Mouse (Mus musculus) heart, embryonic 12.5 days (tissue): ENCODE results near the gene Ppp1cc. TPM values are rescaled to one million over a fixed set of nuclear protein-coding genes. Genes with fewer than 3 reads are reported as not detected.

Experiments
- ATAC-seq: fragments of 200-750 bp; cut with Nextera tagmentation; 2 replicates; pipeline ENCODE4 v1.8.0; 2017; ENCODE audit warnings: moderate TSS enrichment, moderate library complexity; ENCODE audit not compliant: insufficient number of reproducible peaks, low FRiP score
- H3K27ac ChIP-seq: fragments of 300-500 bp; sonication (generic); 2 replicates; pipeline ENCODE4 v1.5.1; 2016; ENCODE audit warnings: mild to moderate bottlenecking, moderate library complexity; ENCODE audit not compliant: poor library complexity, severe bottlenecking
- H3K27me3 ChIP-seq: fragments of 300-500 bp; sonication (generic); replicated peaks from 2 replicates; pipeline ENCODE4 v1.6.1; 2016; ENCODE audit warnings: mild to moderate bottlenecking, moderate library complexity
- H3K36me3 ChIP-seq: fragments of 300-500 bp; sonication (generic); 2 replicates; pipeline ENCODE4 v1.6.1; 2016; ENCODE audit warnings: mild to moderate bottlenecking, moderate library complexity
- H3K4me1 ChIP-seq: fragments of 300-500 bp; sonication (generic); replicated peaks from 2 replicates; pipeline ENCODE4 v1.6.1; 2016; ENCODE audit warnings: mild to moderate bottlenecking
- H3K4me2 ChIP-seq: fragments of 300-500 bp; sonication (generic); 2 replicates; pipeline ENCODE4 v1.6.1; 2016; ENCODE audit warnings: mild to moderate bottlenecking, moderate library complexity
- H3K4me3 ChIP-seq: fragments of 300-500 bp; sonication (generic); 2 replicates; pipeline ENCODE4 v1.5.1; 2016; ENCODE audit warnings: mild to moderate bottlenecking
- H3K9ac ChIP-seq: fragments of 300-500 bp; sonication (generic); 2 replicates; pipeline ENCODE4 v1.6.1; 2016; ENCODE audit warnings: mild to moderate bottlenecking, moderate library complexity
- H3K9me3 ChIP-seq: fragments of 300-500 bp; sonication (generic); replicated peaks from 2 replicates; pipeline ENCODE4 v1.6.1; 2016; ENCODE audit warnings: mild to moderate bottlenecking, moderate library complexity
- WGBS: fragments of 180-500 bp; shearing (Covaris S2); methylation state at CpG from one replicate; pipeline ENCODE4 v1.1.7; 2016; 5-methylcytosine and 5-hydroxymethylcytosine counted together
- polyA plus RNA-seq: library from polyadenylated mRNA; unstranded; fragments of >200 nt; fragmentation: Nextera tagmentation; extraction: Ambion mirVana; gene quantifications from 2 replicates; pipeline ENCODE4 v1.2.1, GENCODE M21; 2016

Ppp1cc gene
- polyA plus RNA-seq, 1 experiment from 2014 or later = 222 TPM

DNA sequence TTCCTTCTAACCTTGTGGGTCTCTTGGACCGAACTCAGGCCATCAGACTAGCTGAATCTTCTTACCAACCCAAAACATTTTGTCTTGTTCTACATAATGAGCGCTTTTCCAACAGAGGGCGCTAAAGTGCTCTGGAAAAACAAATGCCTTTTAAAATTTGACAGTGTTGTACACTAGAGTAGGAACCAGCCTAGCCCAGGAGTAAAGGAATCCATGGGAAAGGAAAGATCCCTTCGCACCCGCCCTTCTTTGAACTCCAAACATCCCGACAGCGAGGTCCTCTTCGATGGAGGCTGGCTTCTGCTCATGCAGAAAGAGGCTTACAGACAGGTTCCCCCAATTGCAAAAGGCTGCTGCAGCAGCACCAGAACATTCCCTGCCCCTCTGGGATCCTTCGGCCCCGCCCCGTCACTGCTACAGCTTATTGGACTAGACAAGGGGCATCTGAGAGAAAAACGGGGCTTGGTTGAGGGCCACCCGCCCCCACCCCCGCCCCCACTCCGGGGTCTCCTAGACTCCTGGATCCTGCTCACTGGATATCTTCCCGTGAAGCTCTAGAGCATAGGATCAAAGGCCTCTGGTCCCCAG, 28.9 kb upstream of the Ppp1cc start:
- H3K4me2 ChIP-seq = peak overlapping the region; percentile 30; the same call in 1 of the 2 replicates
- H3K4me1 ChIP-seq = peaks cover 19% of the 10 kb centered on the region
- 0 out of 2 replicates have a peak overlapping the region, but pooled peaks have one; percentile 20 for H3K9ac ChIP-seq
- 0 out of 2 replicates have a peak, but pooled peaks cover 5% of the 10 kb centered on the region for H3K27me3 ChIP-seq
- WGBS = 25% methylated on average over 16 of the region's 16 CpGs
- H3K27ac ChIP-seq = no peak overlapping the region
- H3K36me3 ChIP-seq = no peaks in the 10 kb centered on the region
- ATAC-seq = no peak
- H3K4me3 ChIP-seq = no peak overlapping the region
- H3K9me3 ChIP-seq = no peaks in the 10 kb centered on the region; the same call in 1 of the 2 replicates

DNA sequence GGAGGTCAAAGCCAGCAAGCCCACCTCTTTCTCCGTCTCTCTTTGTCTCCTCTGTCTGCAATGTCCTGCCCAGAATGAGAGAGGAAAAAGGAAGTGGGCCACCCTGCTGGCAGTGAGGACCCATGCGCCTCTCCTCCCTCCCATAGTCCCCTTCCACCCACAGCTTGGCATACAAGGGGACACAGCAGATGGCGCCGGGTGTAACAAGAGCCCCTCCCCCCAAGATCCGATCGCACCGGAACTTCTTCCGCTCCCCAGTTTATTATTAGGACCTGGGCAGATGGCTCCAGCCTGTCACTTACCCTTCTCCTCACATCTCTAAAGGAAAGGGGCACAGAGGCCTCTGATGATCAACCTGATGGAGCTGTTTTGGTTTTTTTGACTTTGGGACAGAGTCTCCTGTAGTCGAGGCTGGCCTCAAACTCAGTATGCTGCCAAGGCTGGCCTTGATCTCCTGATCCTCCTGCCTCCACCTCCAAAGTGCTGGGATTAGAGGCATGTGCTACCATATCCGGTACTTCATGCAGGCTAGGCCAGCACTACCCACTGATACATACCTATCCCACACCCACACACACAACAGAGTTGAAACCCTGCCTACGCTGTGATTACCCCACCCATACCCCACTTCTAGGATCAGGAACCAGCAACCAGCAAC, 27.6 kb upstream of the Ppp1cc start:
- Histone ChIP-seq H3K4me1 (peaks cover 25% of the 10 kb centered on the region), H3K27me3 (0 out of 2 replicates have a peak, but pooled peaks cover 5% of the 10 kb centered on the region), H3K9me3 (no peaks in the 10 kb centered on the region; the same call in 1 of the 2 replicates), H3K9ac (no peak overlapping the region), H3K4me2 (no peak overlapping the region), H3K4me3 (no peak overlapping the region), H3K27ac (no peak overlapping the region), H3K36me3 (no peaks in the 10 kb centered on the region)
- no peak for ATAC-seq
- WGBS = 79% methylated on average over 11 of the region's 11 CpGs

DNA sequence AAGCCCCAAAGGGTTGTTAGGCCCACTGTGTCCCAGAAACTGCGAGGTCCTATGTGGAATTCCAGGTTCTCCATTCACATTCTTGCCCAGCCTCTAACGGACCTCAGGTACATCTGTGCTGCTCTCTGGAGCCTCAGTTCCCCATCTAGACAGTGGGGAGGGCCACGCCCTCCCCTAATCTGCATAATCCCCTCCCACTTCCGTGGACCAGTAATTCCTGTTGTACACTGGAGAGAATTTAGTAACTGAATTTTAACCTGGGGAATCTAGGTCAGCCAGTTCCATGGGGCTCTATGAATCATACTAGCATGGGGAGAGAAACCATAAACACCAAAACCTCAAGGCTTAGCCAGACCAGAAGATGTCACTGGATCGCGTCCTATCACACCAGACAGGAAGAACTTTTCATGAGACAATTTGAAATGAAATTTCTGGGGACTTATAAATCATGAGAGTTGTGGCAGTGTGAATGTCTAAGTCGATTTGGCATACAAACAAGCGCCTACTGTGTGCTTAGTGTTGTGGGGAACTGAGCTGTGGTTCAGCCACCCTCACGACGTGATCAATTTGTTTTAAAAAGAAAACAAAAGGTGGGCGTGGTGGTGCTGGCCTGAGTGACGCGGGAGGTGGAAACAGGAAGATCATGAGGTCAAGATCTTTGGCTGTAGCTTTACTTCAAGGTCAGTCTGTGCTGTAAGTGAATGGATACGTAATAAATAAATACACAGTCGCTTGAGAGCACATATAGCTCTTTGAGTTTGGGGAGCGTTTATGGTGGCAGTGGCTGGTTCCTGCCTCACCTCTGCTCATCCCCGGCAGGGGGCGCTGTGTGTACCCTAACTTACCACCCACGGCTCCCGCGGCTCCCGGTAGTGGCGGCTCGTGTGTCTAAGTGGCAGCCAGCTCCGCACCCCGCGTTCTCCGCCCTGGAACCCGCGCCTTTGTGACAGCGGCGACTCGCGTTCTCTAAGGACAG, 26.7 kb upstream of the Ppp1cc start:
- Histone ChIP-seq H3K4me3 (peak overlapping the region; percentile 44), H3K4me2 (peak overlapping the region; percentile 85), H3K9ac (peak overlapping the region; percentile 50), H3K9me3 (no peaks in the 10 kb centered on the region; the same call in 1 of the 2 replicates), H3K27ac (no peak overlapping the region), H3K4me1 (peaks cover 34% of the 10 kb centered on the region), H3K36me3 (no peaks in the 10 kb centered on the region), H3K27me3 (0 out of 2 replicates have a peak, but pooled peaks cover 5% of the 10 kb centered on the region)
- 8% methylated on average over 34 of the region's 34 CpGs for WGBS
- ATAC-seq = peak; percentile 57; the same call in 1 of the 2 replicates

DNA sequence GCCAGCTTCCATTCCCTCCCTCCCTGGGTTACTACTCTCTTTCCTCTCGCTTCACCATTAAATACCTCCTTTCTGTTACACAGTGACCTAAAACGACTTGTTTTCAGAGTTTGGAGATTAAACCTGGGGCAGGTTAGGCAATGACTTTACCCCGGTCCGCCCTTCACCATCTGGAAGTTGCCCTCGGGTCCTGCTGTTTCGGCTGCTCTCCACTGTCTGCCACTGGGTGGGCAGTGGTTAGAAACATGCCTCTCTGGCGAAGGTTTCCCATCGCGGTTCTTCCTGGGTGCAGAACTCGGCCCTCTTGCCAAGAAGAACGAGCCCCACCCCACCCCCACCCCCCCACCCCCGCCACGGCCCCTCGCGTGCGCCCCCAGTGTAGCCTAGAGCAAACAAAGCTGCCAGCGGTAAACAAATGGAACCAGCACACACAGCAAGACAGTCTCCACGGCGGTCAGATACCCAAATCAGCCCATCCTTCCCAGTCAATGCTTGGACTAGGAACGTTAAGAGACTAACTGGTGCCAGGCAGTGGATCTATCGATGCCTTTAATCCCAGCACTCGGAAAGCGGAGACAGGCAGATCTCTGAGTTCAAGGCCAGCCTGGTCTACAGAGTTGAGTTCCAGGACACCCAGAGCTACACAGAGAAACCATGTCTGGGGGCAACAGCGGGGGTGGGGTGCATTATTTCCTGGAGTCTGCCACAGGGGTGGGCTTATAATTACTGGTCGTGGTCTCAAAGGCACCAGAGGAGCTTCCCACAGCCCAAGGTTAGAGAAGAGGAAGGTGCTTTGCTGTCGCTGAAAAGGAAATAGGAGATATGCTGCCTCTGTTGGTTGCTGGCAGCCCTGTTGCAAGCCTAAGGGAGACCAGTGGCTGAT, 25.7 kb upstream of the Ppp1cc start:
- H3K9me3 ChIP-seq = no peaks in the 10 kb centered on the region
- no peak for ATAC-seq
- H3K27ac ChIP-seq = no peak overlapping the region
- no peaks in the 10 kb centered on the region for H3K36me3 ChIP-seq
- H3K4me2 ChIP-seq = peak overlapping the region; percentile 85
- WGBS = 20% methylated on average over 26 of the region's 26 CpGs
- H3K4me3 ChIP-seq = peak overlapping the region; percentile 44
- H3K27me3 ChIP-seq = 0 out of 2 replicates have a peak, but pooled peaks cover 5% of the 10 kb centered on the region
- H3K4me1 ChIP-seq = peaks cover 44% of the 10 kb centered on the region
- peak overlapping the region; percentile 50 for H3K9ac ChIP-seq

DNA sequence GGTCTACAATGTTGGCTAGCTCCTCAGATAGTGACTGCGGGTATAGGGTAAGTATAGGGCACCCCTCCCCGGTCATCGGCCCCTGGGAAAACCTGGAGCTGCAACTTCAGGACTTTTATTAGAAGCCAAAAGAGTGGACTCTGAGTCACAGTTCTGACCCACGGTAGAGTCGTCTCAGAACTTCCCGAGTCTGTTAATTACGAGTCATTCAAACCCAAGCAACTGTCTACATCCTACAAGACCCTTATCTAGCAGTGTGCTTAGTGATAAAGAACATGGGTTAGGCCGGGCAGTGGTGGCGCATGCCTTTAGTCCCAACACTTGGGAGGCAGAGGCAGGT, 25.1 kb upstream of the Ppp1cc start:
- H3K9ac ChIP-seq = no peak overlapping the region
- H3K27ac ChIP-seq = no peak overlapping the region
- no peaks in the 10 kb centered on the region for H3K9me3 ChIP-seq
- no peak overlapping the region for H3K4me2 ChIP-seq
- ATAC-seq = no peak
- 71% methylated on average over 9 of the region's 9 CpGs for WGBS
- no peaks in the 10 kb centered on the region for H3K36me3 ChIP-seq
- peaks cover 47% of the 10 kb centered on the region for H3K4me1 ChIP-seq
- H3K4me3 ChIP-seq = no peak overlapping the region
- H3K27me3 ChIP-seq = 0 out of 2 replicates have a peak, but pooled peaks cover 5% of the 10 kb centered on the region

DNA sequence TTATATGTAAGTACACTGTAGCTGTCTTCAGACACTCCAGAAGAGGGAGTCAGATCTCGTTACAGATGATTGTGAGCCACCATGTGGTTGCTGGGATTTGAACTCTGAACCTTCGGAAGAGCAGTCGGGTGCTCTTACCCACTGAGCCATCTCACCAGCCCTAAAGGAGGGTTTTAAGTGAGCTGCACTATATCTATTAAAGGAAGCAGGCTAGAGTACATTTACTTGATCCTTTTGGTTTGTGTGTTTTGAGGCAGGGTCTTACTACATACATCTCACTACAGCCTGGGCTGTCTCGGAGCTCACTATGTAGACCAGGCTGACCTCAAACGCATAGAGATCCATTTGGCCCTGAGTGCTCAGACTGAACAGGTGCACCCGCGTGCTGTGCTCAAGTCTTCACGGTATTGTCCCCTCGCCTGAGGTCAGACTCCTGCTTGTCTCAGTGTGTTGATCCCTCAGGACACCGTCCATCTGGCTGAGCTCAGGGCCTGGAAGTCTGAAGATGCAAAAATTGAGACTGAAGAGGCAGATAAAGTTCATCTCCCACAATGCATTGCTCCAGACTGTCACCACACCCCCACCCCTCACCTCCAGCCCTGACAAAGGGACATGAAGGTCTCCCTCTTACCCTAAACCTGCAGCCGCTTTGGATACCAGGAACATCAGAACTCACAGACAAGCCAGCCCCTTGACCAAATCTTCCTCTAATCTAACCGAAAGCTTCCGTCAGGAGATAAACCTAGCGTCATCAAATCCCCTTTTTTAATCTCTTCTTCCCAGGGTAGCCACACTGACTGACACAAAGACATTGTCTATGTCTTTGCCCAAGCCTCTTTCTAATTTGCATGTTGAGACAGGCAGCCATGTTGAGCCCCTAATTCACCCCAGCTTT, 23.4 kb upstream of the Ppp1cc start:
- H3K9me3 ChIP-seq = no peaks in the 10 kb centered on the region
- ATAC-seq = no peak
- no peak overlapping the region for H3K9ac ChIP-seq
- WGBS = 85% methylated on average over 14 of the region's 14 CpGs
- peaks cover 44% of the 10 kb centered on the region for H3K4me1 ChIP-seq
- H3K27me3 ChIP-seq = 0 out of 2 replicates have a peak, but pooled peaks cover 4% of the 10 kb centered on the region
- no peak overlapping the region for H3K4me2 ChIP-seq
- H3K27ac ChIP-seq = no peak overlapping the region
- no peak overlapping the region for H3K4me3 ChIP-seq
- no peaks in the 10 kb centered on the region for H3K36me3 ChIP-seq

DNA sequence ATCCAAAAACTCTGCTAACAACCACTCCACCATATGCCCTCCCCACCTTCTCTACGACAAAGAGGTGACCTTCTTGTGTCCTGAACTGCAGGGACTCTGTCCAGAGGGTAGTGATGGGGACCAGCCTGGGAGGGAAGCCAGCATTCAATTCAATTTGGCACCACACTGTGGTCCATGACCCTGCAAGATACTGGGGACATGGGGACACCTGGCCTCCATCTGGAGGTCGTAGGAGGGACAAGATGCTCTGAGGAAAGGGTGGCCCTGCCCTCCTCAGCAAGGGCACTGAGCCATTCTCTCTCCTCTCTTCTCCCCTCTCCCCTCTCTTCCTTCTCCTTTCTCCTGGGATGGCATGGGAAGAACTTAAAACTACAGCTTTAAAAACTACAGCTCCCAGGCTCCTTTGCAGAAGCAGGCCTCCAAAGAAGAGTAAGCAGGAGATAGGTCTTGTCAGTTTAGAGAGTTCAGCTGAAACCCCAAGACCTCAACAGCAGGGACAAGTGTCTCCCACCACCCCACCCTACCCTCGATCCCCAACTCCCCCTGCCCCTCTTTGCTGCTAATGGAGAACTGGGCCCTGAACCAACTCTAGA, 22.7 kb upstream of the Ppp1cc start:
- Histone ChIP-seq H3K9me3 (no peaks in the 10 kb centered on the region), H3K27ac (no peak overlapping the region), H3K4me2 (no peak overlapping the region), H3K27me3 (no peaks in the 10 kb centered on the region), H3K4me1 (peaks cover 44% of the 10 kb centered on the region), H3K4me3 (no peak overlapping the region), H3K36me3 (no peaks in the 10 kb centered on the region), H3K9ac (no peak overlapping the region)
- 72% methylated on average over 3 of the region's 3 CpGs for WGBS
- no peak for ATAC-seq

DNA sequence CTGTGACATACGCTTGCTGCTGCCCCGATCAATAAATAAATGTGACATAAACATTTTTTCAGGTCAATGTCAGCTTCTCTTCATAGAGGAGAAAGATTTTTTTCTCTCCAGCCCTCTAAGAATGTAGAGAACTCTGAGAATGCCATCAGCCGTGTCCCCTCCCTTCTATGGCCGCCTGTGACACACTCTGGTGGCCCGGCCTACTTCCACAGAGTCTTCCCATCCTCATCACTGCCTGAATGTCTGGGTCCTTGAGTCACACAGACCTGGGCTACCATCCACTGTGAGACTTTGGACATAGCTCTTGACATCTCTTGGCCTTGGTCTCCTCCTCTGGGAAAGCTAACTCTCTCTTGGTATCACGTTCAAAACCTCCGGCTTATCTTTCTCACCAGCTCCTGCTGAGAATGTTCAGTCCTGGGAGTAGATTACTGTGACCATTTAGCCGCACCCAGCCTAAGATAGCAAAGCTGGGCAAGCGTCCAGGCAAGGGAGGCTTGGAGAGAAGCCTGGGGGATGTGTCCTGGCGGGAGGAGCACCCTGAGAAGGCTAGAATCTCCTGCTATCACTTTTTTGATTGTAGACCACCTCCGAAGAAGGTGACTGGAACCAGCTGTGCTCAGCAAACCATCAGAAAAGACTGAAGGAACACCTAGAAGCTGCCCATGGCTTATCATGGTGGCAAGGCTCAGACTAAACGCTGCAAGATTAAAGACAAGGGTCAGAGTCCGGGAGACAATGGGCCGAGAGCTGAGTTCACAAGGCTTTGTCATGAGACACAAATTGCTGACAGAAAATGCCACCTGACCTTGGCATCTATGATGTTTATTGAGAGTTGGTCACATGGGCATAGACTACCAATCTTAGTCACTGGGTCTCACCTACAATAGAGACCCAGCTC, 21.3 kb upstream of the Ppp1cc start:
- Histone ChIP-seq H3K4me1 (peaks cover 37% of the 10 kb centered on the region), H3K9ac (no peak overlapping the region), H3K27ac (peak overlapping the region; percentile 80), H3K4me2 (peak overlapping the region; percentile 5; the same call in 1 of the 2 replicates), H3K27me3 (no peaks in the 10 kb centered on the region), H3K9me3 (no peaks in the 10 kb centered on the region), H3K36me3 (no peaks in the 10 kb centered on the region), H3K4me3 (no peak overlapping the region)
- peak; percentile 72 for ATAC-seq
- WGBS = 26% methylated on average over 14 of the region's 14 CpGs

DNA sequence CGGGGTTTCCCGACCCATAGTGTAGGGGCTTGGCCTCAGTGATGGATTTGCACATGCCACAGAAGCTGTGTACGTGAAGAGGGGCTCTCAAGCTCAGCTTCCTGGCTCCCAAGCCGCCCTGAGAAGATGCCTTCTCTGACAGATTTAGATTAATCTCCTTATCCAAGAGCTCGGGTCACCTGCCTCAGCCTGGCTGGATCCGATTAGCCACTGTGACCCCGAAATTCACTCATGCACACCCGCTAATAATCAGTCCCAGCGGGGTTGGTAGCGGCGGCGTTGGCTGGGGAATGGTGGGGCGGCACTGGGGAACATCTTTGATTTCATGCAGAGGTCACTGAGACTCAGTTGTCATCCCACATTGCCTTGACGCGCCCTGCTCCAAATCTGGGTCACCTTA, 19.2 kb upstream of the Ppp1cc start:
- Histone ChIP-seq H3K4me1 (peaks cover 34% of the 10 kb centered on the region), H3K4me2 (no peak overlapping the region), H3K9ac (no peak overlapping the region), H3K9me3 (no peaks in the 10 kb centered on the region), H3K27ac (no peak overlapping the region), H3K4me3 (no peak overlapping the region), H3K27me3 (no peaks in the 10 kb centered on the region), H3K36me3 (no peaks in the 10 kb centered on the region)
- 79% methylated on average over 15 of the region's 15 CpGs for WGBS
- ATAC-seq = no peak
